Mouse (Mus musculus): ENCODE measurements around the gene Tnfrsf1a.

DNA sequence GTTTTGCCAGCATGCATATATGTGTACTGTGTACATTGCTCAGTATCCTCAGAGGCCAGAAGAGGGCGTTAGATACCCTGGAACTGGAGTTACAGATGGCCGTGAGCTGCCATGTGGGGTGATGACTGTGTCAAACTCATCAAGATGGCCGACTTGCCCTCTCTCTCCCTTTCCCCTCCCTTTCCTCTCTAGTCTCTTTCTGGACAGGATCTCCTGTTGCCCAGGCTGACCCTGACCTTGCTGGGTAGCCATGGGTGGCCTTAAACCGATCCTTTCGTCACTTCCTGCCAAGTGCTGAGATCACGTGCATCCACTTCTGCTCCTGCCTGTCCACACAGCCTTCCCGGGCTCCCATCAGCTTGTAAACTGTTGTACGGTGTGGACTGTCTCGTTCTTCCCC is 10.8 kb downstream of the Tnfrsf1a start:
- no peak for TF ChIP-seq CTCF (IDR thresholded peaks at IDR 0.05; ENCODE audit: borderline replicate concordance, insufficient read depth, low read length)
- no peak for TF ChIP-seq POLR2A (IDR thresholded peaks at IDR 0.05; ENCODE audit: low read depth, low read length)

All from embryonic fibroblast, embryonic 13.5 days (primary cell).